Mouse (Mus musculus): ENCODE measurements around the gene Teddm1a. TPM values are rescaled to one million over a fixed set of nuclear protein-coding genes. Genes with fewer than 3 reads are reported as not detected.

Teddm1a gene
- not detected for polyA plus RNA-seq (2014; fragmentation: Illumina TruSeq; extraction: RNeasy Lipid Tissue Mini Kit (QIAGEN cat#74804); ENCODE audit: insufficient read depth, low read depth, low replicate concordance)

GRCm38 (mm10) chr1:153891442-153891841, at the start of gene Teddm1a:
TSS of gene Teddm1a (plus strand) at chr1:153891742.

GRCm38 (mm10) chr1:153844042-153844441, 47.5 kb upstream of the Teddm1a start, which contains the start of gene Rgsl1:
TSS of gene Rgsl1 (minus strand) at chr1:153844142.

GRCm38 (mm10) chr1:153874045-153874444, 17.5 kb upstream of the Teddm1a start, which contains the start of gene Teddm1b:
TSS of gene Teddm1b (plus strand) at chr1:153874345.

GRCm38 (mm10) chr1:153899731-153900380, 8.3 kb downstream of the Teddm1a start, which contains the start of the genes Glul and Teddm2:
TSS of gene Glul (plus strand) at chr1:153899944.
TSS of gene Teddm2 (minus strand) at chr1:153900228.

Other genes starting within 250 kb of the Teddm1a start
- gene Rgs8, start 238.7 kb upstream of the Teddm1a start, polyA plus RNA-seq (2014; fragmentation: Illumina TruSeq; extraction: RNeasy Lipid Tissue Mini Kit (QIAGEN cat#74804); ENCODE audit: insufficient read depth, low read depth, low replicate concordance) = not detected
- gene Rgs16, start 151.4 kb upstream of the Teddm1a start, polyA plus RNA-seq (2014; fragmentation: Illumina TruSeq; extraction: RNeasy Lipid Tissue Mini Kit (QIAGEN cat#74804); ENCODE audit: insufficient read depth, low read depth, low replicate concordance) = 1.0 TPM
- 10.2 TPM for gene Rnasel, start 142.3 kb upstream of the Teddm1a start, polyA plus RNA-seq (2014; fragmentation: Illumina TruSeq; extraction: RNeasy Lipid Tissue Mini Kit (QIAGEN cat#74804); ENCODE audit: insufficient read depth, low read depth, low replicate concordance)
- not detected for gene Rgsl1, start 47.6 kb upstream of the Teddm1a start, polyA plus RNA-seq (2014; fragmentation: Illumina TruSeq; extraction: RNeasy Lipid Tissue Mini Kit (QIAGEN cat#74804); ENCODE audit: insufficient read depth, low read depth, low replicate concordance)
- gene Teddm1b, start 17.4 kb upstream of the Teddm1a start, polyA plus RNA-seq (2014; fragmentation: Illumina TruSeq; extraction: RNeasy Lipid Tissue Mini Kit (QIAGEN cat#74804); ENCODE audit: insufficient read depth, low read depth, low replicate concordance) = not detected
- gene Glul, start 8.2 kb downstream of the Teddm1a start, polyA plus RNA-seq (2014; fragmentation: Illumina TruSeq; extraction: RNeasy Lipid Tissue Mini Kit (QIAGEN cat#74804); ENCODE audit: insufficient read depth, low read depth, low replicate concordance) = 176 TPM
- gene Teddm2, start 8.5 kb downstream of the Teddm1a start, polyA plus RNA-seq (2014; fragmentation: Illumina TruSeq; extraction: RNeasy Lipid Tissue Mini Kit (QIAGEN cat#74804); ENCODE audit: insufficient read depth, low read depth, low replicate concordance) = 0.19 TPM